Mouse (Mus musculus) right cerebral cortex, adult 18-20 months (tissue): ENCODE data around the gene Ttll11.

Source experiments
- DNase-seq: peaks from one replicate; pipeline ENCODE4 v3.0.0; 2022; ENCODE audit warnings: mixed read lengths

The Ttll11 gene

GRCm38 (mm10) chr2:35965883-35966513, 13.7 kb downstream of the Ttll11 start:
- no peak for DNase-seq

GRCm38 (mm10) chr2:35963280-35963679, 16.4 kb downstream of the Ttll11 start:
- no peak for DNase-seq

GRCm38 (mm10) chr2:35961593-35962127, 18.1 kb downstream of the Ttll11 start:
- no peak for DNase-seq

- no peak for DNase-seq
Measured at GRCm38 (mm10) chr2:35957471-35958140, 22.1 kb downstream of the Ttll11 start.

GRCm38 (mm10) chr2:35955211-35955610, 24.5 kb downstream of the Ttll11 start:
- no peak for DNase-seq

GRCm38 (mm10) chr2:35952187-35952958, 27.3 kb downstream of the Ttll11 start:
- no peak for DNase-seq

GRCm38 (mm10) chr2:35944896-35945295, 34.8 kb downstream of the Ttll11 start:
- no peak for DNase-seq

GRCm38 (mm10) chr2:35942960-35943359, 36.8 kb downstream of the Ttll11 start:
- DNase-seq, result no peak

GRCm38 (mm10) chr2:35935045-35935444, 44.7 kb downstream of the Ttll11 start:
- DNase-seq, result no peak

- no peak for DNase-seq
Measured at GRCm38 (mm10) chr2:35933116-35933515, 46.6 kb downstream of the Ttll11 start.

GRCm38 (mm10) chr2:35931619-35932018, 48.1 kb downstream of the Ttll11 start:
- no peak for DNase-seq

GRCm38 (mm10) chr2:35930498-35931149, 49.1 kb downstream of the Ttll11 start:
- peak; percentile 72 for DNase-seq

GRCm38 (mm10) chr2:35928133-35928532, 51.6 kb downstream of the Ttll11 start:
- peak; percentile 80 for DNase-seq

GRCm38 (mm10) chr2:35924947-35925346, 54.8 kb downstream of the Ttll11 start:
- DNase-seq, result no peak

GRCm38 (mm10) chr2:35922956-35923355, 56.8 kb downstream of the Ttll11 start:
- DNase-seq, result no peak

- DNase-seq, result no peak
Measured at GRCm38 (mm10) chr2:35912090-35912489, 67.6 kb downstream of the Ttll11 start.

- no peak for DNase-seq
Measured at GRCm38 (mm10) chr2:35911675-35912074, 68.0 kb downstream of the Ttll11 start.

- no peak for DNase-seq
Measured at GRCm38 (mm10) chr2:35910740-35911139, 69.0 kb downstream of the Ttll11 start.

- DNase-seq, result no peak
Measured at GRCm38 (mm10) chr2:35909353-35909752, 70.4 kb downstream of the Ttll11 start.

- no peak for DNase-seq
Measured at GRCm38 (mm10) chr2:35907578-35907977, 72.1 kb downstream of the Ttll11 start.

- DNase-seq, result peak; percentile 76
Measured at GRCm38 (mm10) chr2:35906174-35906798, 73.4 kb downstream of the Ttll11 start.

- no peak for DNase-seq
Measured at GRCm38 (mm10) chr2:35900845-35901244, 78.9 kb downstream of the Ttll11 start.

- no peak for DNase-seq
Measured at GRCm38 (mm10) chr2:35899712-35900111, 80.0 kb downstream of the Ttll11 start.
